Mouse (Mus musculus): ENCODE results near the gene Cttn. TPM values are rescaled to one million over a fixed set of nuclear protein-coding genes. Genes with fewer than 3 reads are reported as not detected.

The Cttn gene
- polyA plus RNA-seq, 1 experiment from 2014 or later: 166 TPM

DNA sequence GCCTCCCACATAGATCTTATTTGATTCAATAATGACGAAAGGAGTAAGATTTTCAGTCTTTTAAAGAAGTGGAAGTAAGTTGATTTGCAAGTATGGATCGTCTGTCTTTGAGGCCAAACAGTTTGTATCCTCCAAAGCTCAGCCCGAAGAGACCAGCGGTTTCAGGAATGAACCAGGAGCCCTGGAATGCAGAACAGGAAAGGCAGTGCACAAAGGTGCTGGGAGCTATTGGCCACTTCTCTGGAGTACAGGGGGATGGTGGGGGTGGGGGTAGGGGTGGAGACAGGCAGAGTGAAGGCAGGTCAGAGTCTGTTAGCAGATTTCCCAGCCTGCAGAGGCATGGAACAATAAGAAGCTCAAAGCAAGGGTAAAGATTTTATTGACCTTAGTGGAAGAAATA, 2.7 kb upstream of the Cttn start:
- Histone ChIP-seq H3K4me2 (no peak overlapping the region), H3K4me3 (no peak overlapping the region), H3K9me3 (no peaks in the 10 kb centered on the region), H3K27me3 (no peaks in the 10 kb centered on the region), H3K4me1 (peaks cover 13% of the 10 kb centered on the region), H3K36me3 (peaks cover 26% of the 10 kb centered on the region), H3K9ac (no peak overlapping the region), H3K27ac (no peak overlapping the region)
- WGBS: 70% methylated on average over 4 of the region's 4 CpGs
- no peak for ATAC-seq (ENCODE audit: insufficient number of reproducible peaks, insufficient read depth, low FRiP score, low TSS enrichment, low read depth)

- Histone ChIP-seq H3K9me3 (no peaks in the 10 kb centered on the region), H3K27me3 (no peaks in the 10 kb centered on the region), H3K4me3 (peak overlapping the region; percentile 97), H3K9ac (peak overlapping the region; percentile 98), H3K4me2 (peak overlapping the region; percentile 83), H3K36me3 (peaks cover 19% of the 10 kb centered on the region), H3K4me1 (peaks cover 19% of the 10 kb centered on the region), H3K27ac (peak overlapping the region; percentile 72)
- WGBS: 84% methylated on average over 2 of the region's 2 CpGs
- ATAC-seq (ENCODE audit: insufficient number of reproducible peaks, insufficient read depth, low FRiP score, low TSS enrichment, low read depth): no peak
These were observed 294 bp upstream of the Cttn start for GRCm38 (mm10) chr7:144471103-144471502.

- peak overlapping the region; percentile 97 for H3K4me3 ChIP-seq
- no peaks in the 10 kb centered on the region for H3K27me3 ChIP-seq
- H3K9ac ChIP-seq: peak overlapping the region; percentile 98
- H3K27ac ChIP-seq: peak overlapping the region; percentile 72
- peak; percentile 69 for ATAC-seq (ENCODE audit: insufficient number of reproducible peaks, insufficient read depth, low FRiP score, low TSS enrichment, low read depth)
- peak overlapping the region; percentile 83 for H3K4me2 ChIP-seq
- 2% methylated on average over 31 of the region's 31 CpGs for WGBS
- H3K4me1 ChIP-seq: peaks cover 19% of the 10 kb centered on the region
- peaks cover 20% of the 10 kb centered on the region for H3K36me3 ChIP-seq
- no peaks in the 10 kb centered on the region for H3K9me3 ChIP-seq
These were observed 783 bp downstream of the Cttn start for GRCm38 (mm10) chr7:144469908-144470544.

GRCm38 (mm10) chr7:144469181-144469641, 1.6 kb downstream of the Cttn start:
- Histone ChIP-seq H3K4me2 (peak overlapping the region; percentile 83), H3K36me3 (peaks cover 28% of the 10 kb centered on the region), H3K27me3 (no peaks in the 10 kb centered on the region), H3K4me3 (peak overlapping the region; percentile 97), H3K9ac (peak overlapping the region; percentile 98), H3K9me3 (no peaks in the 10 kb centered on the region), H3K4me1 (peaks cover 19% of the 10 kb centered on the region), H3K27ac (peak overlapping the region; percentile 39; the same call in 1 of the 2 replicates)
- no peak for ATAC-seq (ENCODE audit: insufficient number of reproducible peaks, insufficient read depth, low FRiP score, low TSS enrichment, low read depth)
- 23% methylated on average over 4 of the region's 4 CpGs for WGBS

- H3K27me3 ChIP-seq: no peaks in the 10 kb centered on the region
- peak overlapping the region; percentile 98 for H3K9ac ChIP-seq
- 86% methylated on average over 5 of the region's 5 CpGs for WGBS
- H3K4me1 ChIP-seq: peaks cover 19% of the 10 kb centered on the region
- no peak overlapping the region for H3K27ac ChIP-seq
- 0 out of 2 replicates have a peak overlapping the region, but pooled peaks have one; percentile 97 for H3K4me3 ChIP-seq
- H3K4me2 ChIP-seq: peak overlapping the region; percentile 83
- no peak for ATAC-seq (ENCODE audit: insufficient number of reproducible peaks, insufficient read depth, low FRiP score, low TSS enrichment, low read depth)
- peaks cover 32% of the 10 kb centered on the region for H3K36me3 ChIP-seq
- H3K9me3 ChIP-seq: no peaks in the 10 kb centered on the region
These were observed 2.1 kb downstream of the Cttn start for GRCm38 (mm10) chr7:144468741-144469140.

- 83% methylated on average over 7 of the region's 7 CpGs for WGBS
- Histone ChIP-seq H3K36me3 (peaks cover 88% of the 10 kb centered on the region), H3K4me2 (no peak overlapping the region), H3K27ac (no peak overlapping the region), H3K4me3 (no peak overlapping the region), H3K4me1 (no peaks in the 10 kb centered on the region), H3K9ac (no peak overlapping the region), H3K27me3 (no peaks in the 10 kb centered on the region), H3K9me3 (no peaks in the 10 kb centered on the region)
- no peak for ATAC-seq (ENCODE audit: insufficient number of reproducible peaks, insufficient read depth, low FRiP score, low TSS enrichment, low read depth)
These were observed 8.2 kb downstream of the Cttn start for GRCm38 (mm10) chr7:144462577-144462976.

DNA sequence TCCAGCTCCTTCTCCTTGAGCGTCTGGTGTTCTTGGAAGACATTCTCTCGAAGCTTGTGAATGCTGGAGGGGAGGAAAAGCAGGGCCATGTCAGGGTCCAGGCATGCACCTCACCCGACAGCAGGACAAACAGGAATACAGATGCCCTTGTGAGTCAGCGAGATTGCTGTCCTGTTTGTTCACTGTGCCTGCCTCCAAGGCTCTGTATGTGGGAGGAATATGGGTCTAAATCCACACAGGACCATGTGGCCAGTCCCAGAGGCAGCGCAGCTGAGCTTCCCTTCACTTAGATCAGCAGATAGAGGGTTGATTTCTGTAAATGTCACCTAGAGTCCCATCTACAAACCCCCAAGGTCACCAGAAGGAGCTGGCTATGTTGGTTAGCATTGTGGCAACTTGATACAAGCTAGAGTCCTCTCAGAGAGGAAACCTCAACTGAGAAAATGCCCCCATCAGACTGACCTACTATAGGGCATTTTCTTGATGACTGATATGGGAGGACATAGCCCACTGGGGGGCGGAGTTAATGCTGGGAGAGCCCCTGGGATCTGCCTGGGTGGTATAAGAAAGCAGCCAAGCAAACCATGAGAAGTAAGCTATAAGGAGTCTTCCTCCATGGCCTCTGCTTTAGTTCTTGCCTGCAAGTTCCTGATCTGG, 9.4 kb downstream of the Cttn start:
- H3K27me3 ChIP-seq: no peaks in the 10 kb centered on the region
- no peak overlapping the region for H3K27ac ChIP-seq
- 90% methylated on average over 6 of the region's 6 CpGs for WGBS
- peaks cover 96% of the 10 kb centered on the region for H3K36me3 ChIP-seq
- no peak for ATAC-seq (ENCODE audit: insufficient number of reproducible peaks, insufficient read depth, low FRiP score, low TSS enrichment, low read depth)
- no peaks in the 10 kb centered on the region for H3K4me1 ChIP-seq
- no peak overlapping the region for H3K4me2 ChIP-seq
- no peaks in the 10 kb centered on the region for H3K9me3 ChIP-seq
- H3K4me3 ChIP-seq: no peak overlapping the region
- H3K9ac ChIP-seq: no peak overlapping the region

- Histone ChIP-seq H3K4me2 (no peak overlapping the region), H3K4me1 (no peaks in the 10 kb centered on the region), H3K4me3 (no peak overlapping the region), H3K27ac (no peak overlapping the region), H3K27me3 (no peaks in the 10 kb centered on the region), H3K9me3 (no peaks in the 10 kb centered on the region), H3K9ac (no peak overlapping the region), H3K36me3 (peaks cover 98% of the 10 kb centered on the region)
- no peak for ATAC-seq (ENCODE audit: insufficient number of reproducible peaks, insufficient read depth, low FRiP score, low TSS enrichment, low read depth)
- 100% methylated on average over 1 of the region's 1 CpGs for WGBS
These were observed 11.9 kb downstream of the Cttn start for GRCm38 (mm10) chr7:144458881-144459280.

- Histone ChIP-seq H3K9ac (no peak overlapping the region), H3K36me3 (peaks cover 99% of the 10 kb centered on the region), H3K9me3 (no peaks in the 10 kb centered on the region), H3K27ac (no peak overlapping the region), H3K27me3 (no peaks in the 10 kb centered on the region), H3K4me3 (no peak overlapping the region), H3K4me1 (no peaks in the 10 kb centered on the region), H3K4me2 (no peak overlapping the region)
- no peak for ATAC-seq (ENCODE audit: insufficient number of reproducible peaks, insufficient read depth, low FRiP score, low TSS enrichment, low read depth)
- 87% methylated on average over 9 of the region's 9 CpGs for WGBS
These were observed 20.1 kb downstream of the Cttn start for GRCm38 (mm10) chr7:144450661-144451060.

- Histone ChIP-seq H3K4me2 (no peak overlapping the region), H3K36me3 (peaks cover 99% of the 10 kb centered on the region), H3K9ac (no peak overlapping the region), H3K27ac (no peak overlapping the region), H3K4me1 (no peaks in the 10 kb centered on the region), H3K27me3 (no peaks in the 10 kb centered on the region), H3K9me3 (no peaks in the 10 kb centered on the region), H3K4me3 (no peak overlapping the region)
- 90% methylated on average over 13 of the region's 13 CpGs for WGBS
- ATAC-seq (ENCODE audit: insufficient number of reproducible peaks, insufficient read depth, low FRiP score, low TSS enrichment, low read depth): no peak
These were observed 20.9 kb downstream of the Cttn start for GRCm38 (mm10) chr7:144449637-144450570.

DNA sequence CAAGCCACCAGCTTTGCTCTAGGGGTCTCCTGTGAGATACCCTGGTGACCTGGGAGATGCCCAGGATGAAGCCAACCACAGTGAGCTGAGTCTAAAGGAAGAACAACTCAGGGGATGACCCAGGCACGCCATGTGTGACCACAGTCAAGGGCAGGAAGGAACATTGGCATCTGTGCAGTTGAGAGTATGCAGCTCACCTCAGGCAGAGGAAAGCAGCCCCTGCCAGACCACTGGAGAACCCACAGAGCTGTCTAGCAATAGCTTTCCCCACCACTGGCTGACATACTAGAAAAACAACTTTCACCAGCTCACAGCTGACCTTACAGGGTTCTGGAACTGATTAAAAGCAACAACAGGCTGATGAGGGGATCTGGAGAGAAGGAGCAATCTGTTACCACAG, 22.6 kb downstream of the Cttn start:
- H3K9ac ChIP-seq: no peak overlapping the region
- H3K4me1 ChIP-seq: no peaks in the 10 kb centered on the region
- H3K27ac ChIP-seq: no peak overlapping the region
- ATAC-seq (ENCODE audit: insufficient number of reproducible peaks, insufficient read depth, low FRiP score, low TSS enrichment, low read depth): no peak
- 84% methylated on average over 1 of the region's 1 CpGs for WGBS
- no peaks in the 10 kb centered on the region for H3K27me3 ChIP-seq
- H3K4me3 ChIP-seq: no peak overlapping the region
- H3K9me3 ChIP-seq: no peaks in the 10 kb centered on the region
- no peak overlapping the region for H3K4me2 ChIP-seq
- peaks cover 99% of the 10 kb centered on the region for H3K36me3 ChIP-seq
